Mouse (Mus musculus) embryonic facial prominence, embryonic 11.5 days (tissue): ENCODE measurements around the gene Grin2a. TPM values are rescaled to one million over a fixed set of nuclear protein-coding genes. Genes with fewer than 3 reads are reported as not detected.

Experiments
- ATAC-seq: fragments of 200-750 bp; cut with Nextera tagmentation; replicated peaks from 2 replicates; pipeline ENCODE4 v1.8.0; 2017; ENCODE audit warnings: low read depth; ENCODE audit not compliant: insufficient number of reproducible peaks, low FRiP score, low TSS enrichment
- DNase-seq: peaks from one replicate; pipeline ENCODE4 v3.0.0-alpha.2; 2015; ENCODE audit warnings: low spot score
- H3K27ac ChIP-seq: fragments of 300-500 bp; sonication (generic); replicated peaks from 2 replicates; pipeline ENCODE4 v1.5.1; 2014; ENCODE audit warnings: mild to moderate bottlenecking, low read depth, low read length, control low read depth
- H3K27me3 ChIP-seq: fragments of 300-500 bp; sonication (generic); 2 replicates; pipeline ENCODE4 v1.6.1; 2014; ENCODE audit warnings: mild to moderate bottlenecking, low read length, moderate library complexity, mixed read lengths; ENCODE audit not compliant: control insufficient read depth, insufficient read depth
- H3K36me3 ChIP-seq: fragments of 300-500 bp; sonication (generic); replicated peaks from 2 replicates; pipeline ENCODE4 v1.6.1; 2014; ENCODE audit warnings: low read depth, mild to moderate bottlenecking, low read length, moderate library complexity, mixed read lengths; ENCODE audit not compliant: control insufficient read depth, insufficient read depth
- H3K4me1 ChIP-seq: fragments of 300-500 bp; sonication (generic); 2 replicates; pipeline ENCODE4 v1.6.1; 2014; ENCODE audit warnings: low read length, mixed read lengths; ENCODE audit not compliant: control insufficient read depth, insufficient read depth
- H3K4me2 ChIP-seq: fragments of 300-500 bp; sonication (generic); 2 replicates; pipeline ENCODE4 v1.6.1; 2014; ENCODE audit warnings: low read depth, mild to moderate bottlenecking, control low read depth, low read length, moderate library complexity
- H3K4me3 ChIP-seq: fragments of 300-500 bp; sonication (generic); 2 replicates; pipeline ENCODE4 v1.5.1; 2014; ENCODE audit warnings: low read depth, low read length, control low read depth
- H3K9ac ChIP-seq: fragments of 300-500 bp; sonication (generic); replicated peaks from 2 replicates; pipeline ENCODE4 v1.6.1; 2014; ENCODE audit warnings: mild to moderate bottlenecking, control low read depth, low read length
- H3K9me3 ChIP-seq: fragments of 300-500 bp; sonication (generic); replicated peaks from 2 replicates; pipeline ENCODE4 v1.6.1; 2016; ENCODE audit warnings: mild to moderate bottlenecking, low read length, inconsistent platforms, mixed read lengths; ENCODE audit not compliant: control insufficient read depth
- WGBS: fragments of 180-500 bp; shearing (Covaris S2); extraction: QIAGEN DNeasy Blood & Tissue Kit; methylation state at CpG from one replicate; pipeline ENCODE4 v1.1.7; 2014; 5-methylcytosine and 5-hydroxymethylcytosine counted together
- polyA plus RNA-seq: library from polyadenylated mRNA; unstranded; fragments of >200 nt; fragmentation: Nextera tagmentation; extraction: Ambion mirVana; gene quantifications from 2 replicates; pipeline ENCODE4 v1.2.1, GENCODE M21; 2014

The Grin2a gene
- polyA plus RNA-seq, 1 experiment from 2014 or later = 0.22 TPM

- H3K36me3 ChIP-seq = no peaks in the 10 kb centered on the region
- H3K27ac ChIP-seq = no peak overlapping the region
- no peak overlapping the region for H3K4me3 ChIP-seq
- ATAC-seq (no peak), DNase-seq (no peak)
- no peak overlapping the region for H3K9ac ChIP-seq
- 65% methylated on average over 1 of the region's 1 CpGs for WGBS
- no peaks in the 10 kb centered on the region for H3K27me3 ChIP-seq
- H3K9me3 ChIP-seq = no peaks in the 10 kb centered on the region
- H3K4me2 ChIP-seq = no peak overlapping the region
- no peaks in the 10 kb centered on the region for H3K4me1 ChIP-seq
Measured at GRCm38 (mm10) chr16:10003001-10003400, 7.6 kb upstream of the Grin2a start.

GRCm38 (mm10) chr16:10001601-10002000 lies 6.2 kb upstream of the Grin2a start:
- Histone ChIP-seq H3K36me3 (no peaks in the 10 kb centered on the region), H3K4me3 (no peak overlapping the region), H3K9me3 (no peaks in the 10 kb centered on the region), H3K9ac (no peak overlapping the region), H3K4me2 (no peak overlapping the region), H3K27ac (no peak overlapping the region), H3K4me1 (no peaks in the 10 kb centered on the region), H3K27me3 (no peaks in the 10 kb centered on the region)
- ATAC-seq (no peak), DNase-seq (no peak)
- 43% methylated on average over 1 of the region's 1 CpGs for WGBS

GRCm38 (mm10) chr16:9999926-10000325 lies 4.6 kb upstream of the Grin2a start:
- no peak for ATAC-seq
- Histone ChIP-seq H3K27ac (no peak overlapping the region), H3K9me3 (no peaks in the 10 kb centered on the region), H3K4me3 (no peak overlapping the region), H3K4me2 (no peak overlapping the region), H3K36me3 (no peaks in the 10 kb centered on the region), H3K9ac (no peak overlapping the region), H3K27me3 (peaks cover 12% of the 10 kb centered on the region), H3K4me1 (peaks cover 4% of the 10 kb centered on the region)
- 69% methylated on average over 5 of the region's 5 CpGs for WGBS
- DNase-seq = no peak

GRCm38 (mm10) chr16:9997931-9998330 lies 2.6 kb upstream of the Grin2a start:
- DNase-seq = no peak
- no peak overlapping the region for H3K9ac ChIP-seq
- peaks cover 10% of the 10 kb centered on the region for H3K4me1 ChIP-seq
- no peak overlapping the region for H3K4me2 ChIP-seq
- no peak overlapping the region for H3K27ac ChIP-seq
- no peak for ATAC-seq
- H3K4me3 ChIP-seq = no peak overlapping the region
- H3K36me3 ChIP-seq = no peaks in the 10 kb centered on the region
- H3K27me3 ChIP-seq = peaks cover 31% of the 10 kb centered on the region
- no peaks in the 10 kb centered on the region for H3K9me3 ChIP-seq

GRCm38 (mm10) chr16:9995814-9996210 lies 452 bp upstream of the Grin2a start:
- H3K4me3 ChIP-seq = peak overlapping the region; percentile 41; the same call in 1 of the 2 replicates
- no peak for ATAC-seq
- peak overlapping the region; percentile 87 for H3K4me2 ChIP-seq
- H3K9me3 ChIP-seq = no peaks in the 10 kb centered on the region
- H3K36me3 ChIP-seq = no peaks in the 10 kb centered on the region
- DNase-seq = peak; percentile 10
- no peak overlapping the region for H3K9ac ChIP-seq
- H3K4me1 ChIP-seq = peaks cover 10% of the 10 kb centered on the region
- WGBS = 17% methylated on average over 13 of the region's 13 CpGs
- peaks cover 46% of the 10 kb centered on the region for H3K27me3 ChIP-seq
- no peak overlapping the region for H3K27ac ChIP-seq

GRCm38 (mm10) chr16:9994041-9994950 lies 1.1 kb downstream of the Grin2a start:
- peak overlapping the region; percentile 87 for H3K4me2 ChIP-seq
- DNase-seq (peak; percentile 1), ATAC-seq (peak; percentile 32)
- H3K27me3 ChIP-seq = peaks cover 48% of the 10 kb centered on the region
- H3K27ac ChIP-seq = no peak overlapping the region
- under 1% methylated on average over 48 of the region's 51 CpGs for WGBS
- peak overlapping the region; percentile 34 for H3K9ac ChIP-seq
- H3K9me3 ChIP-seq = no peaks in the 10 kb centered on the region
- peak overlapping the region; percentile 41 for H3K4me3 ChIP-seq
- H3K36me3 ChIP-seq = no peaks in the 10 kb centered on the region
- peaks cover 10% of the 10 kb centered on the region for H3K4me1 ChIP-seq

GRCm38 (mm10) chr16:9993255-9994040 lies 1.9 kb downstream of the Grin2a start:
- ATAC-seq (peak; percentile 61), DNase-seq (peak; percentile 76)
- peaks cover 48% of the 10 kb centered on the region for H3K27me3 ChIP-seq
- WGBS = under 1% methylated on average over 39 of the region's 39 CpGs
- no peaks in the 10 kb centered on the region for H3K36me3 ChIP-seq
- no peak overlapping the region; the same call in 1 of the 2 replicates for H3K9ac ChIP-seq
- H3K9me3 ChIP-seq = no peaks in the 10 kb centered on the region
- H3K4me1 ChIP-seq = peaks cover 10% of the 10 kb centered on the region
- peak overlapping the region; percentile 87 for H3K4me2 ChIP-seq
- H3K27ac ChIP-seq = no peak overlapping the region
- H3K4me3 ChIP-seq = peak overlapping the region; percentile 41
